Comparison of ENCODE assay signal across 11 mouse cellular contexts in genomic region chr6:36808306-36809058, GRCm38 (mm10). TPM values are rescaled to one million over a fixed set of nuclear protein-coding genes. Genes with fewer than 3 reads are reported as not detected.
DNase-seq lines count a peak whose midpoint lies in the region; ATAC-seq and TF ChIP-seq lines count a peak whose summit lies in the region.
"Had no signal": no experiment of that assay in that cellular context is flagged by ENCODE, and none has a peak within 500 bp of the region (broad histone marks: within the 10 kb centered on the region; RNA-seq: fewer than 3 reads in every experiment).

No protein-coding gene starts in this region.

- peak overlapping the region; percentile 63 for H3K4me3 ChIP-seq in heart, embryonic 15.5 days
- H3K4me3 ChIP-seq in hindbrain, embryonic 10.5 days, result peak overlapping the region; percentile 72
- peak overlapping the region; percentile 52 for H3K4me3 ChIP-seq in midbrain, embryonic 13.5 days (replicated peaks)
- no peak overlapping the region for H3K4me3 ChIP-seq in gastrocnemius, adult 2 months
- H3K4me3 ChIP-seq: myocyte had no signal

- no peak for DNase-seq in heart, postnatal 14 days
- DNase-seq in embryo, embryonic 10.5 days (ENCODE audit: low spot score), result peak; percentile 45
- DNase-seq in hindbrain, embryonic 10.5 days (ENCODE audit: low spot score), result peak; percentile 23
- DNase-seq in B cell, adult 2 months, result no peak
- DNase-seq in gastrocnemius, adult 2 months, result no peak
- DNase-seq: adrenal gland, postnatal 10 days; gastrocnemius, postnatal 14 days had no signal

- H3K4me1 ChIP-seq in heart, embryonic 15.5 days (replicated peaks), result peaks cover 9% of the 10 kb centered on the region; the same call in 1 of the 2 replicates
- H3K4me1 ChIP-seq in hindbrain, embryonic 10.5 days (replicated peaks), result peaks cover 50% of the 10 kb centered on the region
- peaks cover 43% of the 10 kb centered on the region for H3K4me1 ChIP-seq in midbrain, embryonic 13.5 days (replicated peaks)

- H3K9ac ChIP-seq in heart, embryonic 15.5 days, result peak overlapping the region; percentile 67
- H3K9ac ChIP-seq in midbrain, embryonic 13.5 days (replicated peaks), result peak overlapping the region; percentile 76

- H3K4me2 ChIP-seq in heart, embryonic 15.5 days, result peak overlapping the region; percentile 84
- H3K4me2 ChIP-seq in midbrain, embryonic 13.5 days (replicated peaks), result peak overlapping the region; percentile 70

- no peaks in the 10 kb centered on the region for H3K36me3 ChIP-seq in heart, embryonic 15.5 days
- peaks cover 34% of the 10 kb centered on the region for H3K36me3 ChIP-seq in hindbrain, embryonic 10.5 days
- H3K36me3 ChIP-seq in midbrain, embryonic 13.5 days, result peaks cover 8% of the 10 kb centered on the region

- peak overlapping the region; percentile 80 for H3K27ac ChIP-seq in heart, embryonic 15.5 days
- peak overlapping the region; percentile 93 for H3K27ac ChIP-seq in hindbrain, embryonic 10.5 days
- H3K27ac ChIP-seq in midbrain, embryonic 13.5 days, result peak overlapping the region; percentile 87
- H3K27ac ChIP-seq in gastrocnemius, adult 2 months, result no peak overlapping the region

- no peaks in the 10 kb centered on the region for H3K27me3 ChIP-seq in heart, embryonic 15.5 days
- H3K27me3 ChIP-seq in hindbrain, embryonic 10.5 days (ENCODE audit: insufficient read depth, poor library complexity, severe bottlenecking), result peaks cover 12% of the 10 kb centered on the region
- H3K27me3 ChIP-seq in midbrain, embryonic 13.5 days, result peaks cover 9% of the 10 kb centered on the region; the same call in 1 of the 2 replicates

- intact Hi-C loops in heart, postnatal 14 days (cut with DNase I), result no loop called here
- intact Hi-C loops in gastrocnemius, adult 2 months (cut with DNase I), result no loop called here

- ATAC-seq in heart, embryonic 15.5 days (replicated peaks; ENCODE audit: insufficient number of reproducible peaks, insufficient read depth, low FRiP score, low read depth), result no peak
- no peak for ATAC-seq in midbrain, embryonic 13.5 days
- ATAC-seq in megakaryocyte, adult 5-6 weeks (ENCODE audit: poor library complexity, severe bottlenecking), result no peak

- no peak for TF ChIP-seq CTCF in gastrocnemius, adult 2 months (IDR thresholded peaks at IDR 0.05)

- H3K9me3 ChIP-seq in heart, embryonic 15.5 days (replicated peaks), result no peaks in the 10 kb centered on the region
- no peaks in the 10 kb centered on the region for H3K9me3 ChIP-seq in hindbrain, embryonic 10.5 days
- H3K9me3 ChIP-seq in midbrain, embryonic 13.5 days, result no peaks in the 10 kb centered on the region

- WGBS in heart, embryonic 15.5 days, result 66% methylated on average over 7 of the region's 7 CpGs
- 23% methylated on average over 7 of the region's 7 CpGs for WGBS in hindbrain, embryonic 10.5 days
- WGBS in midbrain, embryonic 13.5 days, result 18% methylated on average over 7 of the region's 7 CpGs

RNA-seq across cellular contexts. Expression of gene Ptn, which starts 1.5 kb away (rescaled TPM):
- polyA plus RNA-seq in heart, embryonic 15.5 days (2015; fragmentation: Nextera tagmentation; extraction: Ambion mirVana), result 354 and 357 TPM in 2 replicates
- 10 to 100 TPM; 14.0 to 14.3 TPM for total RNA-seq in heart, postnatal 14 days (2021)
- polyA plus RNA-seq in hindbrain, embryonic 10.5 days (2016; fragmentation: Nextera tagmentation; extraction: Ambion mirVana), result 232 and 295 TPM in 2 replicates
- 499 and 584 TPM in 2 replicates for polyA plus RNA-seq in midbrain, embryonic 13.5 days (2015; fragmentation: Nextera tagmentation; extraction: Ambion mirVana)
- total RNA-seq in gastrocnemius, adult 2 months (2021), result 1 to 10 TPM in 1 of 2 experiments, under 1 TPM in 1; 0.59 to 1.6 TPM
- total RNA-seq in megakaryocyte, adult 5-6 weeks (2015), result not detected in 2 replicates
- total RNA-seq in megakaryocyte, adult 5-6 weeks (2017), result not detected in 2 replicates

Comparison
In these comparisons a context has a peak if more than half of its experiments do, and no peak if none do; other contexts are left out.
1. DNase-seq: peak in embryo, embryonic 10.5 days (single experiment) and hindbrain, embryonic 10.5 days (single experiment); none in heart, postnatal 14 days (0 of 2), B cell, adult 2 months (0 of 2) and gastrocnemius, adult 2 months (single experiment).
2. RNA of gene Ptn, which starts 1.5 kb away (total RNA-seq): 14.0 to 14.3 TPM in heart, postnatal 14 days; 0.59 to 1.6 TPM in gastrocnemius, adult 2 months and not detected in megakaryocyte, adult 5-6 weeks; every median in the first group is over 4 times any median in the second.